Mouse (Mus musculus): ENCODE results near the gene Xndc1.

DNA sequence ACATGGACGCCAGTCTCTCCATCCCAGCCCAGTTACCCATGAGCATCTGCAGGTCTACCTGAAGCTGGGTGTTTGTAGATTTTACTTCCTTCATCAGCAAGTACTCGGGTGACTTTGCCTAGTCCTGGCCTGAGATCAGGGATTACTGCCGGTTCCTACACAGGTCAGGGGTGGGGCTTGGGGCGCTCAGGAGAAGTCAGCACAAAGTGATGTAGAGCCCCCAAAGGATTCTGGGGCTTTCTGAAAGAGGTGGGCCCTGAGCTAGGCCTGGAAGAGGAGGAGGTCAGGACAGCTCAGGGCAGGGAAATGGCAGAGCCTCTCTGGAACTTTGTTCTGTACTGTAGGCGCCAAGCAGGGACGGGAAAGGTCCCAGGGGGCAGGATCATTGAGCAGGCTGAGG, 37.4 kb downstream of the Xndc1 start:
- TF ChIP-seq E2F4 (IDR thresholded peaks at IDR 0.05; ENCODE audit: insufficient read depth) (no peak), USF1 (IDR thresholded peaks at IDR 0.05; ENCODE audit: low read depth) (no peak), CEBPB (IDR thresholded peaks at IDR 0.05; ENCODE audit: insufficient read depth, poor library complexity, severe bottlenecking) (no peak), POLR2A (IDR thresholded peaks at IDR 0.05; ENCODE audit: insufficient read length, low read depth) (no peak), MAX (IDR thresholded peaks at IDR 0.05; ENCODE audit: low read depth) (no peak), MYOG (IDR thresholded peaks at IDR 0.05; ENCODE audit: control insufficient read depth in 1 of 3, insufficient read depth in 1 of 3, insufficient read length in 2 of 3, low read depth in 2 of 3) (no peak), TCF12 (IDR thresholded peaks at IDR 0.05; ENCODE audit: insufficient read depth, poor library complexity, severe bottlenecking) (no peak), SRF (IDR thresholded peaks at IDR 0.05; ENCODE audit: control insufficient read depth, insufficient read length, low read depth) (no peak), REST (IDR thresholded peaks at IDR 0.05; ENCODE audit: insufficient read depth, insufficient read length) (no peak), POLR2AphosphoS2 (IDR thresholded peaks at IDR 0.05; ENCODE audit: insufficient read length, low read depth) (no peak), MYOD1 (IDR thresholded peaks at IDR 0.05; ENCODE audit: control insufficient read depth in 1 of 3, insufficient read length in 2 of 3, low read depth in 2 of 3) (no peak), TCF3 (IDR thresholded peaks at IDR 0.05; ENCODE audit: insufficient read length, low read depth) (no peak)
